Mouse (Mus musculus): ENCODE data around the gene Ntrk2.

The Ntrk2 gene

GRCm38 (mm10) chr13:58840731-58841359 lies 34.5 kb downstream of the Ntrk2 start:
- peak; percentile 6 for DNase-seq (ENCODE audit: low read depth, low spot score)

GRCm38 (mm10) chr13:58843826-58844225 lies 37.5 kb downstream of the Ntrk2 start:
- no peak for DNase-seq (ENCODE audit: low read depth, low spot score)

GRCm38 (mm10) chr13:58848578-58848977 lies 42.2 kb downstream of the Ntrk2 start:
- peak; percentile 62 for DNase-seq (ENCODE audit: low read depth, low spot score)

GRCm38 (mm10) chr13:58853685-58854084 lies 47.3 kb downstream of the Ntrk2 start:
- no peak for DNase-seq (ENCODE audit: low read depth, low spot score)

GRCm38 (mm10) chr13:58866239-58866638 lies 59.9 kb downstream of the Ntrk2 start:
- no peak for DNase-seq (ENCODE audit: low read depth, low spot score)

GRCm38 (mm10) chr13:58866776-58867435 lies 60.5 kb downstream of the Ntrk2 start:
- DNase-seq (ENCODE audit: low read depth, low spot score): no peak

GRCm38 (mm10) chr13:58882468-58882867 lies 76.1 kb downstream of the Ntrk2 start:
- no peak for DNase-seq (ENCODE audit: low read depth, low spot score)

- DNase-seq (ENCODE audit: low read depth, low spot score): peak; percentile 49
Observed at GRCm38 (mm10) chr13:58882916-58883315, 76.5 kb downstream of the Ntrk2 start.

- DNase-seq (ENCODE audit: low read depth, low spot score): no peak
Observed at GRCm38 (mm10) chr13:58886108-58886507, 79.7 kb downstream of the Ntrk2 start.

GRCm38 (mm10) chr13:58896254-58896910 lies 90.0 kb downstream of the Ntrk2 start:
- no peak for DNase-seq (ENCODE audit: low read depth, low spot score)

GRCm38 (mm10) chr13:58899337-58899736 lies 93.0 kb downstream of the Ntrk2 start:
- no peak for DNase-seq (ENCODE audit: low read depth, low spot score)

GRCm38 (mm10) chr13:58902313-58902712 lies 95.9 kb downstream of the Ntrk2 start:
- no peak for DNase-seq (ENCODE audit: low read depth, low spot score)

- DNase-seq (ENCODE audit: low read depth, low spot score): peak; percentile 89
Observed at GRCm38 (mm10) chr13:58904742-58905735, 98.7 kb downstream of the Ntrk2 start.

- DNase-seq (ENCODE audit: low read depth, low spot score): peak; percentile 93
Observed at GRCm38 (mm10) chr13:58911936-58912335, 105.6 kb downstream of the Ntrk2 start.

GRCm38 (mm10) chr13:58912559-58912958 lies 106.2 kb downstream of the Ntrk2 start:
- peak; percentile 43 for DNase-seq (ENCODE audit: low read depth, low spot score)

GRCm38 (mm10) chr13:58914061-58914814 lies 107.9 kb downstream of the Ntrk2 start:
- DNase-seq (ENCODE audit: low read depth, low spot score): no peak

GRCm38 (mm10) chr13:58916348-58916747 lies 110.0 kb downstream of the Ntrk2 start:
- no peak for DNase-seq (ENCODE audit: low read depth, low spot score)

GRCm38 (mm10) chr13:58920241-58920640 lies 113.9 kb downstream of the Ntrk2 start:
- no peak for DNase-seq (ENCODE audit: low read depth, low spot score)

GRCm38 (mm10) chr13:58921255-58921654 lies 114.9 kb downstream of the Ntrk2 start:
- no peak for DNase-seq (ENCODE audit: low read depth, low spot score)

GRCm38 (mm10) chr13:58921705-58922104 lies 115.3 kb downstream of the Ntrk2 start:
- DNase-seq (ENCODE audit: low read depth, low spot score): peak; percentile 40

GRCm38 (mm10) chr13:58922174-58922573 lies 115.8 kb downstream of the Ntrk2 start:
- no peak for DNase-seq (ENCODE audit: low read depth, low spot score)

All from ES-CJ7 (cell line).